Mouse (Mus musculus) hindbrain, embryonic 13.5 days (tissue): ENCODE data around the gene Kcnj10. TPM values are rescaled to one million over a fixed set of nuclear protein-coding genes. Genes with fewer than 3 reads are reported as not detected.

Experiments
- ATAC-seq: fragments of 200-750 bp; cut with Nextera tagmentation; 2 replicates; pipeline ENCODE4 v1.8.0; 2017; ENCODE audit warnings: moderate TSS enrichment; ENCODE audit not compliant: low FRiP score
- H3K27ac ChIP-seq: fragments of 300-500 bp; sonication (generic); 2 replicates; pipeline ENCODE4 v1.5.1; 2015; ENCODE audit warnings: inconsistent platforms, mild to moderate bottlenecking, moderate library complexity
- H3K27me3 ChIP-seq: fragments of 300-500 bp; sonication (generic); 2 replicates; pipeline ENCODE4 v1.6.1; 2015; ENCODE audit warnings: mild to moderate bottlenecking, inconsistent platforms
- H3K36me3 ChIP-seq: fragments of 300-500 bp; sonication (generic); 2 replicates; pipeline ENCODE4 v1.6.1; 2015; ENCODE audit warnings: mild to moderate bottlenecking, inconsistent platforms
- H3K4me1 ChIP-seq: fragments of 300-500 bp; sonication (generic); replicated peaks from 2 replicates; pipeline ENCODE4 v1.6.1; 2015; ENCODE audit warnings: inconsistent platforms
- H3K4me2 ChIP-seq: fragments of 300-500 bp; sonication (generic); 2 replicates; pipeline ENCODE4 v1.6.1; 2015; ENCODE audit warnings: inconsistent platforms, mild to moderate bottlenecking, moderate library complexity
- H3K4me3 ChIP-seq: fragments of 300-500 bp; sonication (generic); 2 replicates; pipeline ENCODE4 v1.5.1; 2015; ENCODE audit warnings: mild to moderate bottlenecking, inconsistent platforms
- H3K9ac ChIP-seq: fragments of 300-500 bp; sonication (generic); 2 replicates; pipeline ENCODE4 v1.6.1; 2015; ENCODE audit warnings: mild to moderate bottlenecking, inconsistent platforms
- H3K9me3 ChIP-seq: fragments of 300-500 bp; sonication (generic); 2 replicates; pipeline ENCODE4 v1.6.1; 2016; ENCODE audit warnings: inconsistent platforms
- WGBS: fragments of 180-500 bp; shearing (Covaris S2); methylation state at CpG from one replicate; pipeline ENCODE4 v1.1.7; 2015; 5-methylcytosine and 5-hydroxymethylcytosine counted together
- polyA plus RNA-seq: library from polyadenylated mRNA; unstranded; fragments of >200 nt; fragmentation: Nextera tagmentation; extraction: Ambion mirVana; gene quantifications from 2 replicates; pipeline ENCODE4 v1.2.1, GENCODE M21; 2015

Gene Kcnj10
- polyA plus RNA-seq, 1 experiment from 2014 or later: 1.7 TPM

DNA sequence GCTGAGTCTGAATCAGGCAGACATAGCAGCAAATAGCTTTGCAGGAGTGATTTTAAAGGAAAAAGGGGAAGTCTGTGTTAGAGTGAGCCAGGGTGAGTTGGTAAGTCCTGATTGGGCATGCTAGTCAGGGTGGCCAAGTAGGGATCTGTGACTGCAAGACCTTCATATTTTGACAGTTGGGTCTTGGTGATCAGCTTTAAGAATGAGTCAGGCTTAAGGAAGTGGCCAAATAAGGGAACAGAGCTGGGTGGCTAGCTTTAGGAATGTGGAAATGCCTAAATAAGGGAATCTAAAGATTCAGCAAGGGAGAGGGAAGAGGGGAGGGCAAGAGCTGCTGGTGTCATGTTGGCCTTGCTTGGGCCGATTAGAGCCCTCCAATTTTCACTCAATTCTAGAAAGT is 82.4 kb downstream of the Kcnj10 start:
- WGBS: 63% methylated on average over 1 of the region's 1 CpGs
- H3K36me3 ChIP-seq: no peaks in the 10 kb centered on the region
- ATAC-seq: no peak
- H3K9ac ChIP-seq: no peak overlapping the region
- H3K4me3 ChIP-seq: no peak overlapping the region
- no peaks in the 10 kb centered on the region for H3K9me3 ChIP-seq
- H3K27me3 ChIP-seq: no peaks in the 10 kb centered on the region
- no peak overlapping the region for H3K4me2 ChIP-seq
- no peaks in the 10 kb centered on the region; the same call in 1 of the 2 replicates for H3K4me1 ChIP-seq
- no peak overlapping the region for H3K27ac ChIP-seq

Other genes starting within 250 kb of the Kcnj10 start
- 163 and 168 TPM in 2 replicates for gene Pex19, start 214.5 kb upstream of the Kcnj10 start, polyA plus RNA-seq
- 100 and 107 TPM in 2 replicates for gene Dcaf8, start 193.1 kb upstream of the Kcnj10 start, polyA plus RNA-seq
- 400 and 410 TPM in 2 replicates for gene Pea15a, start 134.4 kb upstream of the Kcnj10 start, polyA plus RNA-seq
- gene Casq1, start 121.3 kb upstream of the Kcnj10 start, polyA plus RNA-seq: 2.3 and 2.4 TPM in 2 replicates
- gene Atp1a4, start 82.8 kb upstream of the Kcnj10 start, polyA plus RNA-seq: 0.06 TPM in 1 of 2 replicates, not detected in the other
- 104 and 112 TPM in 2 replicates for gene Igsf8, start 79.6 kb upstream of the Kcnj10 start, polyA plus RNA-seq
- 41.5 and 42.3 TPM in 2 replicates for gene Atp1a2, start 43.1 kb upstream of the Kcnj10 start, polyA plus RNA-seq
- gene Kcnj9, start 11.9 kb upstream of the Kcnj10 start, polyA plus RNA-seq: 2.2 and 2.5 TPM in 2 replicates
- gene Pigm, start 35.3 kb downstream of the Kcnj10 start, polyA plus RNA-seq: 4.7 and 4.9 TPM in 2 replicates
- 0.34 TPM in 1 of 2 replicates, not detected in the other for gene Slamf9, start 134.1 kb downstream of the Kcnj10 start, polyA plus RNA-seq
- 57.4 and 62.6 TPM in 2 replicates for gene Igsf9, start 140.6 kb downstream of the Kcnj10 start, polyA plus RNA-seq
- 67.8 and 72.3 TPM in 2 replicates for gene Tagln2, start 158.8 kb downstream of the Kcnj10 start, polyA plus RNA-seq
- gene Cfap45, start 179.6 kb downstream of the Kcnj10 start, polyA plus RNA-seq: 3.7 and 5.2 TPM in 2 replicates
- 0.17 and 0.18 TPM in 2 replicates for gene Vsig8, start 214.7 kb downstream of the Kcnj10 start, polyA plus RNA-seq
- not detected in 2 replicates for gene Slamf8, start 249.4 kb downstream of the Kcnj10 start, polyA plus RNA-seq